Mouse (Mus musculus) testis, adult 2 months (tissue): ENCODE measurements around the gene Prdm16.

ENCODE experiments used
- CTCF ChIP-seq: fragments of 200-500 bp; IDR thresholded peaks from 2 replicates; pipeline ENCODE4 v1.5.1; 2012; ENCODE audit warnings: low read depth, mild to moderate bottlenecking, inconsistent platforms, low read length, moderate library complexity; ENCODE audit not compliant: control insufficient read depth, insufficient read depth, insufficient replicate concordance
- POLR2A ChIP-seq: fragments of 200-500 bp; IDR thresholded peaks from 2 replicates; pipeline ENCODE4 v1.6.1; 2012; ENCODE audit warnings: low read depth, mild to moderate bottlenecking, inconsistent platforms, low read length, moderate library complexity; ENCODE audit not compliant: control insufficient read depth

DNA sequence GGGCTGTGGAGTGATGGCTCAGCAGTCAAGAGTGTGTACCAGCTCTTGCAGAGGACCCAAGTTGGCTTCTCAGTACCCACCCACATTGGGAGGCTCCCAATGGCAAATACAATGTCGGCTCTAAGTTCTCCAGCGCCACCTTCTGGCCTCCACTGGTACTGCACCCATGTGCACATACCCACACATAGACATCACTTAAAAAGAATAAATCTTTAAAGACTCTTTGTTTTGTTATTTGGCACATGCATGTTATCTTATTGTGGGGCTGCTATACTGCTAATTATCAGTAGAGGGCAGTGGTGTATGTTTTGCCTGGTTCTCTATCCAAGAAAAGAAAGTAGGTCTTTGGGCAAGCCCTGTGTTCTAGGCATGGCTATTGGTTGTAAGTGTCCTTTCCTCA is 217.7 kb downstream of the Prdm16 start:
- TF ChIP-seq POLR2A (no peak), CTCF (peak; percentile 85)
